Mouse (Mus musculus) left cerebral cortex, adult 8-10 months (tissue): Measurements from ENCODE around the gene Dnajb3. TPM values are rescaled to one million over a fixed set of nuclear protein-coding genes. Genes with fewer than 3 reads are reported as not detected.
"Not testable (repeated sequence)": the region's sequence is repeated elsewhere in the genome, so short reads cannot be mapped to it uniquely, and the experiment has no call there.

Experiments
- DNase-seq, 2 experiments: peaks; one replicate each; pipeline ENCODE4 v3.0.0; 2022; ENCODE audit warnings: low spot score in 2 of 2
- total RNA-seq, 4 experiments: library from RNA; stranded (reverse); gene quantifications; 2 replicates each; pipeline ENCODE4 v1.2.4; 2022

Dnajb3 gene
- total RNA-seq, 4 experiments from 2014 or later: 1.2 to 3.1 (median 2.2) TPM

GRCm38 (mm10) chr1:88216551-88216950 lies 11.0 kb upstream of the Dnajb3 start:
- DNase-seq: no peak

DNA sequence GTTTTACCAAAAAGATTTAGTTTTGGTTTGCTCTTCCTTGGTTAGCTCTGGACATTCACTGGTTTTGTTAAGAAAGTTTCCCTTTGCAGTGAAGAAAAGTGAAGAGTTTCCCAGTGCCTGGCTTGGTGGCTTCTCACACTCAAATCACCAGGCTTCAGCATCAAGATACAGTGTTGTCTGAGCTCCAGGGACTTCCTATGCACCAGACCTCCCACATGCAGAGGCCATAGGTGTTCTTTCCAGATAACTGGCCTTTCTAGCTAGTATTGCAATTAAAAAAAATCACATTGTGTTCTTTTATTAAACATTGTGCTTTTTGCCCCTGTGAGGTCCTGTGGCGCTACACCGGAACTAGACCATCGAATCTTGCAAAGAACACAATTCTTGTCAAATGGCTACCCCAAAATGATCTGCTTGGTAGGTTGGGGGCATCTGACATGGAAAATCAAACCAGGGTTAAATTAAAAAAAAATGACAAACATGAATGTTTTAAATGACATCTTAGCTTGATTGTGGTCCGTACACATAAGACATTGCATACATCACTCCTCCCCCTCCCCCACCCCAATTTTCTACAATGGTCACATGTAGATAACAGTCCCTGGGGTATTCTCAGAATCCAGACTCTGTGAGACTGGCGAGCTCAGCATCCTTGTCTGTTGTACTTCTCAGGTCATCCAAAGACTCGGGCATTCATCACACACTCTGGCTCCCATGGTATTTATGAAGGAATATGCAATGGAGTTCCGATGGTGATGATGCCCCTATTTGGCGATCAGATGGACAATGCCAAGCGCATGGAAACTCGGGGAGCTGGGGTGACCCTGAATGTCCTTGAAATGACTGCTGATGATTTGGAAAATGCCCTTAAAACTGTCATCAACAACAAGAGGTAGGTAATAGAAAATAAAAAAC lies 10.1 kb upstream of the Dnajb3 start:
- no peak for DNase-seq

DNA sequence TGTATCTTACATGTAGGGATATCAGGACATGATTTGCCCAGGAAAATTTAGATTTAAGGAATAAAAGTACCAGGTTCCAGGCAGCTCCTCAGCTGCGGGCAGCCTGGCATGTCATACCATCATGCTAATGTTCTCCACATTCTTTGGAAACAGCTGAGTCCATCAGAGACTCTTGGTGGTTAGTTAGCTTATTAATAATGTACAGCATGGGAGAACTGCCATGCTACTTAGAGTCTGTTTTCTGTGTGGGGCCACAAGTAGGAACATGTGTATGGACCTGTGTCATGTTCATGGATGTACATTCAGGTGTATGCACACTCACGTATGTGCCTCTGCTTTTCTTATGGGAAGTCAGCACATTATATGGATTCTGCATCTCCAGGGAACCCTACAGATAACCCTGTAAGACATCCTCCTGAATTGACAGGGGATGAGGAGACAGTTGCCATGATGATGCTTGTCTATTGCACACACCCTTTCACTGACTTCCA lies 8.9 kb upstream of the Dnajb3 start:
- no peak for DNase-seq

DNA sequence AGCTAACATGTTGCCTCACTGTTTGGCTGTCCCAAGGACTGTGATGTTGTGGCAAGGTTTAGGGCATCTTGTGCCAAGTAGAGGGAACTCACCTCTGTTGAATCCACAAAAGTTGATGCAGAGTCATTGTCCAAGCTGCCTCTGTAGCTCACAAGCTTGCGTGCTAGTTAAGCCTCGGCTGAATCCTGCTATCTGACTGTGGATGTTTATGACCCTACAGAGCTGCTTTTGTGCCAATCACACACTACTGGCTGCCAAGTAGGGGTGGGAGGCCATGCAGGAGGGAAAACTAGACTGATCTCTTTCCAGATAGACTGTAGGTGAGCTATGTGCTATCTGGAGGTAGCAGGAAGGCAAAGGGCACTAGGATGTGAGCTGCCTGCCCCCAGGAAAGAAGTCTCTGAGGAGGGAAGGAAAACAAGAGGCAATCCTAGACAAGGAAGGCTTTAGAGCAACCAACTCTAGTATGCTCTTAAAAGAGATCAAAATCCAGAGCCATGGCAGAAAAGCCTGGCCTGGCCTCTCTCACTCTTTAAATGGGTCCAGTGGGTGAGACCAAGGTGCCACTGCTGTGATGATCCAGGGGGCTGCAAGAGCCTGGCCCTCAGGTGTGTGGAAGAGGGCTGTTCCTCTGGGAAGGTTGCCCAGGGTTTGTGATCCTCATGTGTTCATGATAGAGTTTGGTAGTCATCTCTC lies 8.3 kb upstream of the Dnajb3 start:
- DNase-seq: no peak

DNA sequence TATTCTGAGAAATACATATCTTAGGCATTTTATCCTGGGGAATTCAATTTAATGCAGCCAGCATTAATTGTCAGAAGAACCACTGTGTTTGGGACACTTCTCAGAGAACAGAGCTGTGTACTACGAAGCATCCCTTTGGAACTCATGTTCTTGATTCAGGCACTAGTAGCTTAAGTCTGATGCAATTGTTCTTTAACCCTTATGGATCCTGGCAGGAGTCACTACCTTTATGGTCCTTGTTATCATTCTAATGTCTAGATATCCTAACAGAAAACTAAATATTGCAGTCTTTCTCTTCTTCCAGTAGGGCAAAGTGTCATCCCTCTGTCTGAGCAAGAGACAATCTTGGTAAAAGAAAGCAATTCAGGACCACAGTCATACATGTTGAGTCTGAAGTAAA lies 7.5 kb upstream of the Dnajb3 start:
- no peak for DNase-seq

DNA sequence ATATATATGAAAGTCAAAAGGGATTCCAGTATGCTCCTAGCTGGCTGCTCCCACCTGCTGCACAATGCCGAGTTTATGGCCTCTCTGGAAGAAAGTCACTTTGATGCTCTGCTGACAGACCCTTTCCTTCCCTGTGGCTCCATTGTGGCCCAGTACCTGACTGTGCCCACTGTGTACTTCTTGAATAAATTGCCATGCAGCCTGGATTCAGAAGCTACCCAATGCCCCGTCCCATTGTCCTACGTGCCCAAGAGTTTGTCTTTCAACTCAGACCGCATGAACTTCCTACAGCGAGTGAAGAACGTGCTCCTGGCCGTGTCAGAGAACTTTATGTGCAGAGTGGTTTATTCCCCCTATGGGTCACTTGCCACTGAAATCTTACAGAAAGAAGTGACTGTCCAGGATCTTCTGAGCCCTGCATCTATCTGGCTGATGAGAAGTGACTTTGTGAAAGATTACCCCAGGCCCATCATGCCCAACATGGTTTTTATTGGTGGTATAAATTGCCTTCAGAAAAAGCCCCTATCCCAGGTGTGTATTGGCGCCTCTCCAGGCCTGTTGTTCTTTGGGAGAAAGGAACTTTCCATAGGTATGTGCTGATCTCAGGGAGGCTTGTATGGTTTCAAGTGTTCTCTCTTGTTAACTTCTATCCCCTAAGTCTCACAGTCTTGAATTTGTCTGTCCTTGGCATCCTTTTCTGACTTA lies 6.9 kb upstream of the Dnajb3 start:
- DNase-seq: no peak

DNA sequence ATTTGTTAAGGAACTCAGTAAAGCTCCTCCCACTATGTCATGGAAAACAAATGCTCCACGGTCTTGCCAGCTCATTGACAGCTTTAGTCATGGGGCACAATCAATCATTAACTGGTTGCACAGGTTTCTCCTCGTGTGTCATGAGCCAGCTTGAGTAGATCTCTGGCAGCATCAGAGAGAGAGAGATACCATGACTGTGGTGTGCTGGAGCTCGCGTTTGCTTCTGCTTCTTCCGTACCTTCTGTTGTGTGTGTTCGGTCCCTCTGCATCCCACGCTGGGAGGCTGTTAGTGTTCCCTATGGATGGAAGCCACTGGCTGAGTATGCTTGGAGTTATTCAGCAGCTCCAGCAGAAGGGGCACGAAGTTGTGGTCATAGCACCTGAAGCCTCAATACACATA lies 6.2 kb upstream of the Dnajb3 start, which contains the start of gene Ugt1a1:
Gene Ugt1a1 (plus strand): TSS at position 148 of the 400 bp plus-strand sequence.
- DNase-seq: no peak

GRCm38 (mm10) chr1:88206843-88207479 lies 1.4 kb upstream of the Dnajb3 start:
- no peak for DNase-seq

DNA sequence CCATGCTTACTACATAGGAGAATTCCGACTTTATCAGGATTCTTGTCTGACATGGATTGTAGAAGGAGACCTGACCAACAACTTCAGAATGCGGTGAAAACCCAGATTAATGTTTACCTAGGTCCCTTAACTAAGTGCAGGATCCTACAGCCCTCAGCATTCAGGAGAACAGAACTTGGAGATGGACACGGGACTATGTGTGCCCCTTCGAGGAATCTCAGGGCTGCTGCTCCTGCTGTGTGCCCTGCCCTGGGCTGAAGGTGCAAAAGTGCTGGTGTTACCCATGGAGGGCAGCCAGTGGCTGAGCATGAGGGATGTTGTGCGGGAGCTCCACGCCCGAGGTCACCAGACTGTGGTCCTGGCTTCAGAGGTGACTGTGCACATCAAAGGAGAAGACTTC lies 5.1 kb downstream of the Dnajb3 start, which contains the start of gene Ugt1a2:
Gene Ugt1a2 (plus strand): TSS at position 146 of the 400 bp plus-strand sequence.
- no peak for DNase-seq

DNA sequence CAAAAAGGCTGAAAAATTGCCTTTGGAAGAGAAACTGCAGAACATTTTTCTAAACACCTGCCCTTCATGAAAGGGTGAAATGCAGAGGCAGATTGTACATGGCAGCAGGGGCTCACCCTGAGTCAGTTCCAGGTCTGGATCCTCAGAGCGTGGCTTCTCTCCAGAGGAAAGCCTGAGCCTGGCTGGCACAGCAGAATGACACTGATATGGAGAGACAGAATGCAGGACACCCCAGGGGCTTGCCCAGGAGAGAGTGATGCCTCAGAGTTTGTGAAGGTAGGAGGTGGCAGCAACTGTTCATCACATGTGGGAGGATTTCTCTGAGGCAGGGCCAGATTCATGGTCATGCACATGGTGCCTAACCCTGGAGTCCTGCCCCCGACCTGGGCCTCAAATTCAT lies 5.6 kb downstream of the Dnajb3 start:
- DNase-seq: no peak

- DNase-seq: no peak
Observed at GRCm38 (mm10) chr1:88197443-88197842, 8.1 kb downstream of the Dnajb3 start.

- no peak for DNase-seq
Observed at GRCm38 (mm10) chr1:88195687-88196086, 9.9 kb downstream of the Dnajb3 start.

- DNase-seq: no peak
Observed at GRCm38 (mm10) chr1:88192136-88192535, 13.4 kb downstream of the Dnajb3 start.

- DNase-seq: no peak
Observed at GRCm38 (mm10) chr1:88186325-88186935, 19.2 kb downstream of the Dnajb3 start.

- DNase-seq: no peak
Observed at GRCm38 (mm10) chr1:88179657-88180056, 25.9 kb downstream of the Dnajb3 start.

GRCm38 (mm10) chr1:88172190-88172589 lies 33.4 kb downstream of the Dnajb3 start:
- DNase-seq: not testable (repeated sequence)

GRCm38 (mm10) chr1:88165711-88166110 lies 39.9 kb downstream of the Dnajb3 start, which contains the start of gene Ugt1a5:
Gene Ugt1a5 (plus strand): TSS chr1:88166012.
- DNase-seq: no peak

GRCm38 (mm10) chr1:88158430-88158829 lies 47.2 kb downstream of the Dnajb3 start:
- no peak for DNase-seq
